7 mouse cellular contexts compared by ENCODE assay signal in genomic region chr4:41165693-41166475, GRCm38 (mm10). TPM values are rescaled to one million over a fixed set of nuclear protein-coding genes. Genes with fewer than 3 reads are reported as not detected.
A peak's percentile ranks its signal among the peaks of the same experiment; 100 is the strongest.
DNase-seq lines count a peak whose midpoint lies in the region; ATAC-seq lines count a peak whose summit lies in the region.

No protein-coding gene starts in this region.

- no peak overlapping the region for H3K4me2 ChIP-seq in midbrain, embryonic 11.5 days

- H3K36me3 ChIP-seq in midbrain, embryonic 11.5 days (ENCODE audit: control insufficient read depth, insufficient read depth, low read length), result no peaks in the 10 kb centered on the region

- H3K27ac ChIP-seq in midbrain, embryonic 11.5 days (ENCODE audit: low read depth, low read length), result no peak overlapping the region

- H3K4me1 ChIP-seq in midbrain, embryonic 11.5 days (ENCODE audit: control insufficient read depth, insufficient read depth, low read length), result no peaks in the 10 kb centered on the region

- 80% methylated on average over 6 of the region's 6 CpGs for WGBS in midbrain, embryonic 11.5 days

- DNase-seq in adrenal gland, adult 8-10 months, result peak; percentile 39
- DNase-seq in embryo, embryonic 10 days (ENCODE audit: low spot score), result peak; percentile 86
- peak; percentile 87 for DNase-seq in gastrocnemius, postnatal 10 days
- peak; percentile 79 for DNase-seq in kidney, adult 18-20 months
- peak; percentile 90 for DNase-seq in left cerebral cortex, postnatal 4 days
- peak; percentile 97 for DNase-seq in midbrain, embryonic 11.5 days (ENCODE audit: low spot score, missing footprints)
- DNase-seq in spleen, adult 18-20 months, result peak; percentile 11 to 67

- no peak overlapping the region for H3K9ac ChIP-seq in midbrain, embryonic 11.5 days (ENCODE audit: low read length)

- no peaks in the 10 kb centered on the region for H3K27me3 ChIP-seq in midbrain, embryonic 11.5 days (ENCODE audit: control insufficient read depth, insufficient read depth, low read length)

- ATAC-seq in midbrain, embryonic 11.5 days (ENCODE audit: low FRiP score), result no peak

- intact Hi-C loops in left cerebral cortex, postnatal 4 days (cut with DNase I), result loop anchor here (5.0 kb wide), 1 partner anchor 114 kb away; no protein-coding TSS in a partner anchor

- H3K4me3 ChIP-seq in midbrain, embryonic 11.5 days (ENCODE audit: low read depth, low read length), result no peak overlapping the region

- H3K9me3 ChIP-seq in midbrain, embryonic 11.5 days (ENCODE audit: control insufficient read depth, low read length), result no peaks in the 10 kb centered on the region

RNA-seq across cellular contexts. Expression of gene Ube2r2, which starts 30.3 kb away (rescaled TPM):
- total RNA-seq in adrenal gland, adult 8-10 months (2022), result 100 to 1,000 TPM in 3 of 4 experiments, 10 to 100 TPM in 1; 94.5 to 119 (median 105) TPM
- total RNA-seq in gastrocnemius, postnatal 10 days (2021), result 10 to 100 TPM; 85.3 to 85.8 TPM
- total RNA-seq in left cerebral cortex, postnatal 4 days (2021), result 100 to 1,000 TPM; 101 to 103 TPM
- 95.5 and 99.0 TPM in 2 replicates for polyA plus RNA-seq in midbrain, embryonic 11.5 days (2014; fragmentation: Nextera tagmentation; extraction: Ambion mirVana)

RNA-seq across cellular contexts. Expression of gene Nol6, which starts 41.6 kb away (rescaled TPM):
- 10 to 100 TPM; 61.8 to 79.3 (median 70.7) TPM for total RNA-seq in adrenal gland, adult 8-10 months (2022)
- 10 to 100 TPM; 16.9 to 18.8 TPM for total RNA-seq in gastrocnemius, postnatal 10 days (2021)
- 10 to 100 TPM; 83.6 to 85.6 TPM for total RNA-seq in left cerebral cortex, postnatal 4 days (2021)
- 17.6 and 19.1 TPM in 2 replicates for polyA plus RNA-seq in midbrain, embryonic 11.5 days (2014; fragmentation: Nextera tagmentation; extraction: Ambion mirVana)

Comparison
In these comparisons a context has a peak if more than half of its experiments do, and no peak if none do; other contexts are left out.
1. DNase-seq: peak in every context shown above with its lines; median percentile 97 in midbrain, embryonic 11.5 days; 90 in left cerebral cortex, postnatal 4 days; 87 in gastrocnemius, postnatal 10 days; 86 in embryo, embryonic 10 days; 79 in kidney, adult 18-20 months; 39 in adrenal gland, adult 8-10 months; 39 in spleen, adult 18-20 months.